Mouse (Mus musculus) CH12.LX (cell line): Measurements from ENCODE around the gene Stard13. TPM values are rescaled to one million over a fixed set of nuclear protein-coding genes. Genes with fewer than 3 reads are reported as not detected.

Source experiments
- DNase-seq: peaks from one replicate; pipeline ENCODE4 v3.0.0-alpha.2; 2013; ENCODE audit errors: extremely low read depth
- H3K27ac ChIP-seq: 2 replicates; pipeline ENCODE4 v1.5.1; 2012; ENCODE audit warnings: low read depth, mild to moderate bottlenecking, control low read depth, moderate library complexity; ENCODE audit not compliant: insufficient read depth
- H3K27me3 ChIP-seq: replicated peaks from 2 replicates; pipeline ENCODE3; 2012; ENCODE audit warnings: inconsistent platforms
- H3K36me3 ChIP-seq, 2 experiments: replicated peaks in 1 of 2; 2 replicates each; pipeline versions ENCODE3 to v1.6.1; 2012; ENCODE audit warnings: inconsistent platforms in 1 of 2, low read length in 1 of 2, mild to moderate bottlenecking in 1 of 2, mixed read lengths in 1 of 2, moderate library complexity in 1 of 2; ENCODE audit not compliant: control insufficient read depth in 1 of 2, insufficient read depth in 1 of 2
- H3K4me1 ChIP-seq, 2 experiments: 2 replicates each; pipeline ENCODE4 v1.6.1; 2012; ENCODE audit warnings: inconsistent platforms in 1 of 2, moderate library complexity in 1 of 2; ENCODE audit not compliant: insufficient read depth in 2 of 2, control insufficient read depth in 1 of 2
- H3K4me2 ChIP-seq: 2 replicates; pipeline ENCODE4 v1.6.1; 2012; ENCODE audit warnings: low read depth, mild to moderate bottlenecking, control low read depth; ENCODE audit not compliant: poor library complexity, insufficient read depth, severe bottlenecking
- H3K4me3 ChIP-seq, 3 experiments: fragments of 150-350 bp in 1 of 3; sonication (generic) in 1 of 3; replicated peaks in 1 of 3; 2 replicates each; pipeline versions ENCODE3 to v1.5.1; 2011 to 2012; ENCODE audit warnings: low read depth in 2 of 3, low read length in 2 of 3, mild to moderate bottlenecking in 2 of 3, moderate library complexity in 2 of 3, control low read depth in 1 of 3, improper control_type of control experiment in 1 of 3, inconsistent platforms in 1 of 3, mixed read lengths in 1 of 3; ENCODE audit not compliant: poor library complexity in 1 of 3
- H3K79me2 ChIP-seq: replicated peaks from 2 replicates; pipeline ENCODE4 v1.6.1; 2012; ENCODE audit warnings: mild to moderate bottlenecking, moderate library complexity; ENCODE audit not compliant: control insufficient read depth, poor library complexity, insufficient read depth, severe bottlenecking; ENCODE audit errors: extremely low read depth
- H3K9ac ChIP-seq: 2 replicates; pipeline ENCODE4 v1.6.1; 2012; ENCODE audit warnings: low read depth, mild to moderate bottlenecking, control low read depth, moderate library complexity; ENCODE audit not compliant: insufficient read depth
- H3K9me3 ChIP-seq: replicated peaks from 2 replicates; pipeline ENCODE3; 2012; ENCODE audit warnings: low read length, inconsistent platforms, mixed read lengths
- BHLHE40 ChIP-seq: IDR thresholded peaks from 2 replicates; pipeline ENCODE4 v1.6.1; 2011; ENCODE audit warnings: mild to moderate bottlenecking, low read depth, low read length, improper control_type of control experiment
- CHD1 ChIP-seq: IDR thresholded peaks from 2 replicates; pipeline ENCODE4 v1.6.1; 2012; ENCODE audit warnings: low read depth, low read length, improper control_type of control experiment, inconsistent platforms
- E2F4 ChIP-seq: IDR thresholded peaks from 2 replicates; pipeline ENCODE4 v1.6.1; 2011; ENCODE audit warnings: low read depth, low read length, improper control_type of control experiment; ENCODE audit not compliant: insufficient replicate concordance
- ELF1 ChIP-seq: IDR thresholded peaks from 2 replicates; pipeline ENCODE4 v1.6.1; 2014; ENCODE audit warnings: low read depth, mild to moderate bottlenecking, inconsistent platforms, low read length, improper control_type of control experiment
- EP300 ChIP-seq: IDR thresholded peaks from 2 replicates; pipeline ENCODE4 v1.6.1; 2011; ENCODE audit warnings: low read length, improper control_type of control experiment
- GABPA ChIP-seq: IDR thresholded peaks from 2 replicates; pipeline ENCODE4 v1.6.1; 2012; ENCODE audit warnings: low read depth, low read length, improper control_type of control experiment, inconsistent platforms; ENCODE audit not compliant: insufficient replicate concordance
- HCFC1 ChIP-seq: IDR thresholded peaks from 2 replicates; pipeline ENCODE4 v1.6.1; 2012; ENCODE audit warnings: low read depth, mild to moderate bottlenecking, inconsistent platforms, low read length, improper control_type of control experiment
- JUN ChIP-seq: IDR thresholded peaks from 2 replicates; pipeline ENCODE4 v1.6.1; 2011; ENCODE audit warnings: low read depth, mild to moderate bottlenecking, low read length, improper control_type of control experiment, moderate library complexity; ENCODE audit not compliant: insufficient read depth
- JUND ChIP-seq: conservative IDR thresholded peaks from 2 replicates; pipeline ENCODE4 v1.6.1; 2011; ENCODE audit warnings: low read depth, low read length, improper control_type of control experiment
- KAT2A ChIP-seq: IDR thresholded peaks from 2 replicates; pipeline ENCODE4 v1.6.1; 2012; ENCODE audit warnings: low read length, improper control_type of control experiment, inconsistent platforms; ENCODE audit not compliant: insufficient replicate concordance
- MAFK ChIP-seq: IDR thresholded peaks from 2 replicates; pipeline ENCODE4 v1.6.1; 2011; ENCODE audit warnings: low read length, improper control_type of control experiment; ENCODE audit not compliant: insufficient replicate concordance
- MAX ChIP-seq: IDR thresholded peaks from 2 replicates; pipeline ENCODE4 v1.6.1; 2011; ENCODE audit warnings: low read length, improper control_type of control experiment
- MEF2A ChIP-seq: IDR thresholded peaks from 2 replicates; pipeline ENCODE4 v1.6.1; 2014; ENCODE audit warnings: low read depth, mild to moderate bottlenecking, inconsistent platforms, low read length, improper control_type of control experiment, borderline replicate concordance
- MXI1 ChIP-seq: IDR thresholded peaks from 2 replicates; pipeline ENCODE4 v1.6.1; 2011; ENCODE audit warnings: mild to moderate bottlenecking, low read depth, low read length, improper control_type of control experiment
- MYC ChIP-seq: IDR thresholded peaks from 2 replicates; pipeline ENCODE4 v1.6.1; 2011; ENCODE audit warnings: low read depth, mild to moderate bottlenecking, improper control_type of control experiment, low read length
- NRF1 ChIP-seq: IDR thresholded peaks from 2 replicates; pipeline ENCODE4 v1.6.1; 2014; ENCODE audit warnings: low read depth, mild to moderate bottlenecking, inconsistent platforms, low read length, improper control_type of control experiment, moderate library complexity
- PAX5 ChIP-seq: IDR thresholded peaks from 2 replicates; pipeline ENCODE4 v1.6.1; 2012; ENCODE audit warnings: low read length, inconsistent platforms, mixed read lengths
- POLR2A ChIP-seq: IDR thresholded peaks from 2 replicates; pipeline ENCODE4 v1.6.1; 2011; ENCODE audit warnings: low read depth, mild to moderate bottlenecking, improper control_type of control experiment, low read length
- POLR2AphosphoS2 ChIP-seq: IDR thresholded peaks from 2 replicates; pipeline ENCODE4 v1.6.1; 2011; ENCODE audit warnings: low read depth, low read length, improper control_type of control experiment
- RAD21 ChIP-seq: IDR thresholded peaks from 2 replicates; pipeline ENCODE4 v1.6.1; 2011; ENCODE audit warnings: low read depth, mild to moderate bottlenecking, low read length, improper control_type of control experiment, moderate library complexity
- SIN3A ChIP-seq: IDR thresholded peaks from 2 replicates; pipeline ENCODE4 v1.6.1; 2012; ENCODE audit warnings: low read length, improper control_type of control experiment, inconsistent platforms
- SMC3 ChIP-seq: IDR thresholded peaks from 2 replicates; pipeline ENCODE4 v1.6.1; 2011; ENCODE audit warnings: low read depth, low read length, improper control_type of control experiment
- TBP ChIP-seq: conservative IDR thresholded peaks from 2 replicates; pipeline ENCODE4 v1.6.1; 2011; ENCODE audit warnings: low read depth, low read length, improper control_type of control experiment
- TCF12 ChIP-seq: IDR thresholded peaks from 2 replicates; pipeline ENCODE4 v1.6.1; 2014; ENCODE audit warnings: low read depth, mild to moderate bottlenecking, inconsistent platforms, low read length, improper control_type of control experiment
- UBTF ChIP-seq: IDR thresholded peaks from 2 replicates; pipeline ENCODE4 v1.6.1; 2012; ENCODE audit warnings: low read depth, mild to moderate bottlenecking, inconsistent platforms, low read length, improper control_type of control experiment, moderate library complexity
- USF1 ChIP-seq: IDR thresholded peaks from 2 replicates; pipeline ENCODE4 v1.6.1; 2014; ENCODE audit warnings: low read depth, mild to moderate bottlenecking, inconsistent platforms, low read length, improper control_type of control experiment
- USF2 ChIP-seq: conservative IDR thresholded peaks from 2 replicates; pipeline ENCODE4 v1.6.1; 2011; ENCODE audit warnings: low read depth, low read length, improper control_type of control experiment
- ZKSCAN1 ChIP-seq: IDR thresholded peaks from 2 replicates; pipeline ENCODE4 v1.6.1; 2012; ENCODE audit warnings: low read depth, inconsistent platforms, low read length, improper control_type of control experiment, borderline replicate concordance
- ZMIZ1 ChIP-seq: IDR thresholded peaks from 2 replicates; pipeline ENCODE4 v1.6.1; 2012; ENCODE audit warnings: low read depth, mild to moderate bottlenecking, inconsistent platforms, low read length, improper control_type of control experiment
- ZNF384 ChIP-seq: IDR thresholded peaks from 2 replicates; pipeline ENCODE4 v1.6.1; 2012; ENCODE audit warnings: low read depth, low read length, improper control_type of control experiment, inconsistent platforms
- dilution Hi-C: fragments of 300-500 bp; cut with MboI; formaldehyde crosslinking; loops from 2 replicates; pipeline ENCODE4 v1.14.3; 2020; ENCODE audit warnings: low sequenced_read_pairs; ENCODE audit not compliant: extremely low pct_unique_long_range_greater_than_20kb, extremely low pct_ligation_motif_present
- in situ Hi-C: fragments of 300-500 bp; cut with MboI; formaldehyde crosslinking; loops from 3 replicates; pipeline ENCODE4 v1.14.3; 2019; ENCODE audit warnings: low sequenced_read_pairs, low pct_ligation_motif_present, low pct_unique_long_range_greater_than_20kb, mixed read lengths
- polyA plus RNA-seq: library from polyadenylated mRNA; unstranded; fragments of >175 nt; gene quantifications from 2 replicates; pipeline ENCODE4 v1.2.1, GENCODE M21; 2012; ENCODE audit warnings: low read depth; ENCODE audit not compliant: insufficient read length
- total RNA-seq, 2 experiments: library from RNA; depleted of rRNA; stranded (reverse); fragments of 300-350 nt in 1 of 2; fragments of >200 nt in 1 of 2; gene quantifications; 2 replicates each; pipeline ENCODE4 v1.2.3; 2012 to 2014

Gene Stard13
- total and polyA plus RNA-seq, 3 experiments = 33.5 to 154 (median 73.6) TPM

GRCm38 (mm10) chr5:151185286-151185856 is 48.3 kb downstream of the Stard13 start (continued):
- TF ChIP-seq RAD21 = no peak
- no peak for TF ChIP-seq E2F4

GRCm38 (mm10) chr5:151183656-151184240 is 49.9 kb downstream of the Stard13 start:
- Histone ChIP-seq H3K79me2 (no peaks in the 10 kb centered on the region), H3K27ac (no peak overlapping the region), H3K9ac (no peak overlapping the region), H3K4me3 (no peak overlapping the region), H3K4me1 (no peaks in the 10 kb centered on the region), H3K9me3 (no peaks in the 10 kb centered on the region), H3K36me3 (no peaks in the 10 kb centered on the region), H3K4me2 (no peak overlapping the region), H3K27me3 (no peaks in the 10 kb centered on the region)
- TF ChIP-seq MXI1 = no peak
- TF ChIP-seq USF1 = no peak
- no peak for TF ChIP-seq MAX
- TF ChIP-seq ELF1 = no peak
- TF ChIP-seq E2F4 = no peak
- TF ChIP-seq KAT2A = no peak
- no peak for TF ChIP-seq GABPA
- no peak for TF ChIP-seq PAX5
- no peak for TF ChIP-seq POLR2A
- TF ChIP-seq MYC = no peak
- no peak for TF ChIP-seq EP300
- no peak for TF ChIP-seq TCF12
- no peak for TF ChIP-seq NRF1
- no peak for TF ChIP-seq JUN
- no peak for DNase-seq
- in situ Hi-C loops = no loop called here
- dilution Hi-C loops = no loop called here

GRCm38 (mm10) chr5:151181288-151181687 is 52.3 kb downstream of the Stard13 start:
- no peak overlapping the region for H3K4me2 ChIP-seq
- H3K4me1 ChIP-seq = no peaks in the 10 kb centered on the region
- H3K79me2 ChIP-seq = no peaks in the 10 kb centered on the region
- no peaks in the 10 kb centered on the region for H3K36me3 ChIP-seq
- no peaks in the 10 kb centered on the region for H3K9me3 ChIP-seq
- no peak overlapping the region for H3K9ac ChIP-seq
- H3K27me3 ChIP-seq = no peaks in the 10 kb centered on the region
- no peak overlapping the region for H3K27ac ChIP-seq
- no peak overlapping the region for H3K4me3 ChIP-seq
- no peak for TF ChIP-seq TCF12
- no peak for TF ChIP-seq NRF1
- no peak for TF ChIP-seq SIN3A
- no peak for TF ChIP-seq MYC
- TF ChIP-seq POLR2AphosphoS2 = no peak
- TF ChIP-seq ZKSCAN1 = no peak
- TF ChIP-seq ZNF384 = no peak
- no peak for TF ChIP-seq HCFC1
- no peak for TF ChIP-seq MAFK
- TF ChIP-seq CHD1 = no peak
- TF ChIP-seq RAD21 = no peak
- no peak for TF ChIP-seq USF2
- no peak for TF ChIP-seq SMC3
- no peak for TF ChIP-seq JUND
- no peak for TF ChIP-seq TBP
- TF ChIP-seq ZMIZ1 = no peak
- TF ChIP-seq JUN = no peak
- TF ChIP-seq BHLHE40 = no peak
- TF ChIP-seq UBTF = no peak
- TF ChIP-seq MEF2A = no peak
- DNase-seq = no peak
- in situ Hi-C loops = no loop called here
- dilution Hi-C loops = no loop called here
